Mouse (Mus musculus) lung, postnatal 14 days (tissue): ENCODE data around the gene Lrguk.
A peak's percentile ranks its signal among the peaks of the same experiment; 100 is the strongest.

Experiments used
- DNase-seq: peaks from one replicate; pipeline ENCODE4 v3.0.0; 2021

Lrguk gene

GRCm38 (mm10) chr6:34028933-34029745, at the start of gene Lrguk:
Lrguk (plus strand) TSS chr6:34029448.
- peak; percentile 86 for DNase-seq

GRCm38 (mm10) chr6:33982709-33983108, 46.5 kb upstream of the Lrguk start:
- no peak for DNase-seq

GRCm38 (mm10) chr6:33987132-33987531, 42.1 kb upstream of the Lrguk start:
- DNase-seq, result no peak

GRCm38 (mm10) chr6:33992213-33993034, 36.8 kb upstream of the Lrguk start:
- no peak for DNase-seq

- DNase-seq, result no peak
These were observed 35.4 kb upstream of the Lrguk start for GRCm38 (mm10) chr6:33993842-33994241.

- no peak for DNase-seq
These were observed 30.7 kb upstream of the Lrguk start for GRCm38 (mm10) chr6:33998590-33998989.

- DNase-seq, result no peak
These were observed 29.7 kb upstream of the Lrguk start for GRCm38 (mm10) chr6:33999530-33999929.

- DNase-seq, result no peak
These were observed 28.6 kb upstream of the Lrguk start for GRCm38 (mm10) chr6:34000644-34001043.

GRCm38 (mm10) chr6:34003033-34003432, 26.2 kb upstream of the Lrguk start:
- no peak for DNase-seq

- DNase-seq, result no peak
These were observed 15.8 kb upstream of the Lrguk start for GRCm38 (mm10) chr6:34013469-34013868.

GRCm38 (mm10) chr6:34029746-34030027, 439 bp downstream of the Lrguk start:
- DNase-seq, result no peak

- no peak for DNase-seq
These were observed 4.8 kb downstream of the Lrguk start for GRCm38 (mm10) chr6:34034096-34034495.

- DNase-seq, result no peak
These were observed 5.6 kb downstream of the Lrguk start for GRCm38 (mm10) chr6:34034577-34035461.

- peak; percentile 86 for DNase-seq
These were observed 11.5 kb downstream of the Lrguk start for GRCm38 (mm10) chr6:34040624-34041235.

GRCm38 (mm10) chr6:34041589-34042280, 12.5 kb downstream of the Lrguk start:
- no peak for DNase-seq

- DNase-seq, result peak; percentile 45
These were observed 15.1 kb downstream of the Lrguk start for GRCm38 (mm10) chr6:34044228-34044811.

GRCm38 (mm10) chr6:34044846-34045540, 15.7 kb downstream of the Lrguk start:
- DNase-seq, result no peak

GRCm38 (mm10) chr6:34046551-34047186, 17.4 kb downstream of the Lrguk start:
- no peak for DNase-seq

- no peak for DNase-seq
These were observed 20.2 kb downstream of the Lrguk start for GRCm38 (mm10) chr6:34049433-34049832.

GRCm38 (mm10) chr6:34059741-34060140, 30.5 kb downstream of the Lrguk start:
- no peak for DNase-seq

- DNase-seq, result no peak
These were observed 37.5 kb downstream of the Lrguk start for GRCm38 (mm10) chr6:34066790-34067189.
